Mouse (Mus musculus) kidney, postnatal 0 days (tissue): Measurements from ENCODE around the gene Neurl1b. TPM values are rescaled to one million over a fixed set of nuclear protein-coding genes. Genes with fewer than 3 reads are reported as not detected.

Experiments
- ATAC-seq: fragments of 200-750 bp; cut with Nextera tagmentation; replicated peaks from 2 replicates; pipeline ENCODE4 v1.8.0; 2017; ENCODE audit warnings: low read depth, moderate number of reproducible peaks, moderate TSS enrichment, moderate library complexity; ENCODE audit not compliant: low FRiP score
- DNase-seq: peaks from one replicate; pipeline ENCODE4 v3.0.0-alpha.2; 2016; ENCODE audit warnings: low spot score
- H3K27ac ChIP-seq: fragments of 300-500 bp; sonication (generic); 2 replicates; pipeline ENCODE4 v1.5.1; 2014; ENCODE audit warnings: mild to moderate bottlenecking
- H3K27me3 ChIP-seq: fragments of 300-500 bp; sonication (generic); 2 replicates; pipeline ENCODE4 v1.6.1; 2014; ENCODE audit warnings: low read length, mixed read lengths; ENCODE audit not compliant: insufficient read depth
- H3K36me3 ChIP-seq: fragments of 300-500 bp; sonication (generic); 2 replicates; pipeline ENCODE4 v1.6.1; 2014; ENCODE audit warnings: low read length, mixed read lengths; ENCODE audit not compliant: insufficient read depth
- H3K4me1 ChIP-seq: fragments of 300-500 bp; sonication (generic); replicated peaks from 2 replicates; pipeline ENCODE4 v1.6.1; 2014; ENCODE audit warnings: antibody characterized with exemption, low read length, mixed read lengths; ENCODE audit not compliant: insufficient read depth
- H3K4me2 ChIP-seq: fragments of 300-500 bp; sonication (generic); 2 replicates; pipeline ENCODE4 v1.6.1; 2014; ENCODE audit warnings: mild to moderate bottlenecking, low read length, moderate library complexity, mixed read lengths
- H3K4me3 ChIP-seq: fragments of 300-500 bp; sonication (generic); replicated peaks from 2 replicates; pipeline ENCODE4 v1.5.1; 2014; ENCODE audit warnings: low read depth, low read length
- H3K9ac ChIP-seq: fragments of 300-500 bp; sonication (generic); 2 replicates; pipeline ENCODE4 v1.6.1; 2014; ENCODE audit warnings: low read depth, low read length
- H3K9me3 ChIP-seq: fragments of 300-500 bp; sonication (generic); replicated peaks from 2 replicates; pipeline ENCODE4 v1.6.1; 2016; ENCODE audit warnings: low read length, inconsistent platforms, mixed read lengths
- CTCF ChIP-seq: IDR thresholded peaks from 2 replicates; pipeline ENCODE4 v1.5.1; 2016; ENCODE audit warnings: antibody characterized with exemption, low read depth, mild to moderate bottlenecking, moderate library complexity
- WGBS: fragments of 180-500 bp; shearing (Covaris S2); extraction: QIAGEN DNeasy Blood & Tissue Kit; methylation state at CpG from one replicate; pipeline ENCODE4 v1.1.7; 2014; 5-methylcytosine and 5-hydroxymethylcytosine counted together
- polyA plus RNA-seq: library from polyadenylated mRNA; unstranded; fragments of >200 nt; fragmentation: Nextera tagmentation; extraction: Ambion mirVana; gene quantifications from 2 replicates; pipeline ENCODE4 v1.2.1, GENCODE M21; 2015

Gene Neurl1b
- polyA plus RNA-seq, 1 experiment from 2014 or later: 1.6 TPM

DNA sequence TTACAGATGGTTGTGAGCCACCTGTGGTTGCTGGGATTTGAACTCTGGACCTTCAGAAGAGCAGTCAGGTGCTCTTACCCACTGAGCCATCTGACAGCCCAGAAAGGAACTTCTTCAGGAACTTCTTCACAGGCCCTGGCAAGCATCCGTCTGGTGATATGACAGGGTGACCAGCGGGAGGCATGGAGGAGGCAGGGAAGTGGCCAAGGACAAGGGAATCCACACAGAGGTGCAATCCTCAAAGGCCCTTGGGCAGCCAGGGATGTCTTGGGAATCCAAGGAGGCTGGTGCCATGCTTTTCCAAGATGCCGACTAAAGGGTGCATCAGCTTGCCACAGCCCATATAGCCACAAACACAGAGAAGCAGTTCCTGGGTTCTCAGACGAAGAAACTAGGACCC lies 53.0 kb downstream of the Neurl1b start:
- H3K27ac ChIP-seq: no peak overlapping the region
- no peak overlapping the region for H3K4me3 ChIP-seq
- DNase-seq (no peak), ATAC-seq (no peak)
- H3K27me3 ChIP-seq: no peaks in the 10 kb centered on the region
- TF ChIP-seq CTCF: no peak
- H3K4me2 ChIP-seq: no peak overlapping the region
- H3K4me1 ChIP-seq: no peaks in the 10 kb centered on the region
- 78% methylated on average over 4 of the region's 4 CpGs for whole genome bisulfite sequencing
- H3K9ac ChIP-seq: no peak overlapping the region
- H3K36me3 ChIP-seq: no peaks in the 10 kb centered on the region
- H3K9me3 ChIP-seq: no peaks in the 10 kb centered on the region

GRCm38 (mm10) chr17:26468102-26468894 lies 53.7 kb downstream of the Neurl1b start:
- Histone ChIP-seq H3K27ac (no peak overlapping the region), H3K36me3 (no peaks in the 10 kb centered on the region), H3K9me3 (no peaks in the 10 kb centered on the region), H3K4me2 (no peak overlapping the region), H3K4me3 (no peak overlapping the region), H3K4me1 (no peaks in the 10 kb centered on the region), H3K27me3 (no peaks in the 10 kb centered on the region), H3K9ac (no peak overlapping the region)
- DNase-seq (no peak), ATAC-seq (no peak)
- 83% methylated on average over 13 of the region's 13 CpGs for WGBS
- no peak for TF ChIP-seq CTCF

GRCm38 (mm10) chr17:26476871-26477270 lies 62.2 kb downstream of the Neurl1b start:
- no peak for ATAC-seq
- Histone ChIP-seq H3K4me3 (no peak overlapping the region), H3K36me3 (no peaks in the 10 kb centered on the region), H3K9ac (no peak overlapping the region), H3K4me1 (no peaks in the 10 kb centered on the region), H3K4me2 (no peak overlapping the region), H3K27ac (no peak overlapping the region), H3K27me3 (no peaks in the 10 kb centered on the region), H3K9me3 (no peaks in the 10 kb centered on the region)
- TF ChIP-seq CTCF: no peak
- no peak for DNase-seq
- WGBS: 49% methylated on average over 6 of the region's 6 CpGs

DNA sequence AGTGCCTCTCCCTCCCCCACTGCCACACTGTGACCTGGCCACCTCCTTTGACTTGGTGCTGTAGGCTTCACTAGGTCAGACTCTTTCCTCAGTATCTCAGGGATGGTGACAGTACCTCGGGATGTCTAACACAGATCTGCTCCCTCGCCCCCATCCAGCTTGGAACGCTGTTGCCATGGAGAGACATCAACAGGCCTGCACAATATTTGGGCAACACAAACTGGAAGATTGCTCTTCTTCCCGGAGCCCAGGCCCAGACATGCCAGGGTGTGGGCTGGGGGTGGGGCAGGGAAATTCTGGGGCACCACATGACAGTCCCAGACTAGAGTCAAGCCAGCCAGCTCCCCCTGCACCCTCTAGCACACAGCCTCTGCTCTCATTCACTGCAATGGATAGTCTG lies 64.0 kb downstream of the Neurl1b start:
- TF ChIP-seq CTCF: no peak
- no peak overlapping the region for H3K4me3 ChIP-seq
- H3K9ac ChIP-seq: no peak overlapping the region
- no peaks in the 10 kb centered on the region for H3K4me1 ChIP-seq
- 82% methylated on average over 4 of the region's 4 CpGs for WGBS
- H3K27ac ChIP-seq: no peak overlapping the region
- H3K4me2 ChIP-seq: no peak overlapping the region
- DNase-seq: no peak
- H3K36me3 ChIP-seq: no peaks in the 10 kb centered on the region
- ATAC-seq: no peak
- no peaks in the 10 kb centered on the region for H3K9me3 ChIP-seq
- no peaks in the 10 kb centered on the region for H3K27me3 ChIP-seq

DNA sequence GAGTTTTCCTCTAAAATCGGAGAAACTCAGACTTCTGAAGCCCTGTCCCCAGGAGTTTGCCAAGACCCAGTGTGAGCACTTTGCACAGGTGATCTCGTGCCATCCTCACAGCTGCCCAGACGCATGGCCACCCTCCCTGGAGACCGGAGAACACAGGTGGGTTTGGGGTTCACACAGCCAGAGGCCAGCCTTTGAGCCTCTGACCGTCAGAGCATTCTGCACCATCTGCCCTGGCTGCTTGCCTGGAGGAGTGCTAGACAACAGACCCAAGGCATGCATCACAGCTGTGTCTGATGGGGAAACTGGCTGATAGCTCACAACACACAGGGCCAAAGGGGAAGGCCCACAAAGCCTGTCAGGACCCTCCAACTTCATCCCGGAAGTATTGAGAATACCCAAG lies 65.0 kb downstream of the Neurl1b start:
- ATAC-seq: no peak
- no peak overlapping the region for H3K27ac ChIP-seq
- H3K4me3 ChIP-seq: no peak overlapping the region
- no peak for TF ChIP-seq CTCF
- DNase-seq: no peak
- no peaks in the 10 kb centered on the region for H3K4me1 ChIP-seq
- 74% methylated on average over 6 of the region's 6 CpGs for WGBS
- no peak overlapping the region for H3K9ac ChIP-seq
- H3K9me3 ChIP-seq: no peaks in the 10 kb centered on the region
- no peaks in the 10 kb centered on the region for H3K27me3 ChIP-seq
- no peak overlapping the region for H3K4me2 ChIP-seq
- no peaks in the 10 kb centered on the region for H3K36me3 ChIP-seq

DNA sequence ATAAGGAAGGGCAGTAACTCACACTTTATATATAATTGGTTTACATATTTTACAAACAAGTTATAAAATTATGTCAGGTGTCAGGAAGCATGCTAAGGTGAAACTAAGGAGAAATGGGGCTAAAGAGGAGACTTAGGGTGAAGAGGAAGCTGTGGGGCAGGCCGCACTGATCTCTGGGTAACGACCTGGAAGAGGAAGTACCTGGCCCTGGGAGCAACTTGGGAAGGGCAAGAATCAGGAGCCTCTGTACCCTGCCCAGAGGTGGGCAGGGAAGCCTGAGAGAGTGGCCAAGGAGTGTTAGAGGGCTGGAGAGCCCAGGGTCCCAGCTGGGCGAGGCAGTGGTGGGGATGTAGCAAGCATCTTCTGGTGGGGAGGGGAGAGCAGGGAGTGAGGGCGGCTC lies 66.3 kb downstream of the Neurl1b start:
- H3K27ac ChIP-seq: no peak overlapping the region
- no peaks in the 10 kb centered on the region for H3K36me3 ChIP-seq
- ATAC-seq (no peak), DNase-seq (no peak)
- no peak overlapping the region for H3K4me3 ChIP-seq
- 86% methylated on average over 4 of the region's 4 CpGs for WGBS
- no peaks in the 10 kb centered on the region for H3K9me3 ChIP-seq
- no peak for TF ChIP-seq CTCF
- no peaks in the 10 kb centered on the region for H3K27me3 ChIP-seq
- H3K9ac ChIP-seq: no peak overlapping the region
- no peaks in the 10 kb centered on the region for H3K4me1 ChIP-seq
- no peak overlapping the region for H3K4me2 ChIP-seq
